Mouse (Mus musculus): ENCODE data around the gene Agfg1.

Agfg1 gene

GRCm38 (mm10) chr1:82820626-82821186 is 18.6 kb upstream of the Agfg1 start:
- in situ Hi-C loops (cut with MboI; ENCODE audit: unreplicated experiment in 2 of 2), result no loop called here

GRCm38 (mm10) chr1:82821846-82822245 is 17.4 kb upstream of the Agfg1 start:
- in situ Hi-C loops (cut with MboI; ENCODE audit: unreplicated experiment in 2 of 2), result no loop called here

- in situ Hi-C loops (cut with MboI; ENCODE audit: unreplicated experiment in 2 of 2), result no loop called here
Observed at GRCm38 (mm10) chr1:82824147-82824546, 15.1 kb upstream of the Agfg1 start.

GRCm38 (mm10) chr1:82825256-82825655 is 14.0 kb upstream of the Agfg1 start:
- in situ Hi-C loops (cut with MboI; ENCODE audit: unreplicated experiment in 2 of 2), result no loop called here

- in situ Hi-C loops (cut with MboI; ENCODE audit: unreplicated experiment in 2 of 2), result no loop called here
Observed at GRCm38 (mm10) chr1:82825783-82826182, 13.5 kb upstream of the Agfg1 start.

- in situ Hi-C loops (cut with MboI; ENCODE audit: unreplicated experiment in 2 of 2), result no loop called here
Observed at GRCm38 (mm10) chr1:82826911-82827310, 12.4 kb upstream of the Agfg1 start.

- in situ Hi-C loops (cut with MboI; ENCODE audit: unreplicated experiment in 2 of 2), result no loop called here
Observed at GRCm38 (mm10) chr1:82830771-82831170, 8.5 kb upstream of the Agfg1 start.

GRCm38 (mm10) chr1:82831547-82832240 is 7.6 kb upstream of the Agfg1 start:
- in situ Hi-C loops (cut with MboI; ENCODE audit: unreplicated experiment in 2 of 2), result no loop called here

GRCm38 (mm10) chr1:82832495-82833021 is 6.7 kb upstream of the Agfg1 start:
- in situ Hi-C loops (cut with MboI; ENCODE audit: unreplicated experiment in 2 of 2), result no loop called here

GRCm38 (mm10) chr1:82833501-82833900 is 5.8 kb upstream of the Agfg1 start:
- in situ Hi-C loops (cut with MboI; ENCODE audit: unreplicated experiment in 2 of 2), result no loop called here

GRCm38 (mm10) chr1:82834572-82834971 is 4.7 kb upstream of the Agfg1 start:
- in situ Hi-C loops (cut with MboI; ENCODE audit: unreplicated experiment in 2 of 2), result no loop called here

GRCm38 (mm10) chr1:82836342-82837217 is 2.7 kb upstream of the Agfg1 start:
- in situ Hi-C loops (cut with MboI; ENCODE audit: unreplicated experiment in 2 of 2), result no loop called here

GRCm38 (mm10) chr1:82837579-82837978 is 1.7 kb upstream of the Agfg1 start:
- in situ Hi-C loops (cut with MboI; ENCODE audit: unreplicated experiment in 2 of 2), result no loop called here

GRCm38 (mm10) chr1:82838469-82839295 is 601 bp upstream of the Agfg1 start:
- in situ Hi-C loops (cut with MboI; ENCODE audit: unreplicated experiment in 2 of 2), result no loop called here

- in situ Hi-C loops (cut with MboI; ENCODE audit: unreplicated experiment in 2 of 2), result loop anchor here in 1 of 2 experiments (5.0 kb wide), 1 partner anchor 33 kb away; no protein-coding TSS in a partner anchor
Observed at GRCm38 (mm10) chr1:82839614-82840421, 535 bp downstream of the Agfg1 start.

- in situ Hi-C loops (cut with MboI; ENCODE audit: unreplicated experiment in 2 of 2), result no loop called here
Observed at GRCm38 (mm10) chr1:82855729-82856128, 16.4 kb downstream of the Agfg1 start.

- in situ Hi-C loops (cut with MboI; ENCODE audit: unreplicated experiment in 2 of 2), result no loop called here
Observed at GRCm38 (mm10) chr1:82858236-82858635, 19.0 kb downstream of the Agfg1 start.

GRCm38 (mm10) chr1:82860391-82860790 is 21.1 kb downstream of the Agfg1 start:
- in situ Hi-C loops (cut with MboI; ENCODE audit: unreplicated experiment in 2 of 2), result no loop called here

GRCm38 (mm10) chr1:82870202-82870601 is 30.9 kb downstream of the Agfg1 start:
- in situ Hi-C loops (cut with MboI; ENCODE audit: unreplicated experiment in 2 of 2), result no loop called here
